Mouse (Mus musculus) layer of hippocampus, adult 9-10 months (tissue): ENCODE results near the gene Camk2d.

ENCODE experiments used
- DNase-seq: peaks from one replicate; pipeline ENCODE4 v3.0.0; 2022; ENCODE audit warnings: low spot score

The Camk2d gene

DNA sequence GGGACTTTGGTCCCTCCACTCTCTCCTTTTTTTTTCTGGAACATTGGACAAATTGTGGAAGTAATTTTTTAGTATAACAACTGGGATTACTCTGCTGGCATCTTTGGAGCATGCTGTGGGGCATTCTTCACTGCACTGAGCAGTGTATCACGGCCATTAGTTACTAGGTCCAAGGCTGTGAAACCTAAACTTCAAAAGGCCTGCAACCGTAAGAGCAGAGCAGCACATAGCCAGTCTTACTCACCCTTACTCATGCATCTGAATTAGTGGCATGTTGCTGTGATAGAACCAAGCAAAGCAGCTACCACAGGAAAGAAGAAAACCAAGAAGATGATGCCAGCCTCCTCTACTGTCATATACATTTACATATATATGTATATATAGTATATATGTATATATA is 95.5 kb downstream of the Camk2d start:
- no peak for DNase-seq

DNA sequence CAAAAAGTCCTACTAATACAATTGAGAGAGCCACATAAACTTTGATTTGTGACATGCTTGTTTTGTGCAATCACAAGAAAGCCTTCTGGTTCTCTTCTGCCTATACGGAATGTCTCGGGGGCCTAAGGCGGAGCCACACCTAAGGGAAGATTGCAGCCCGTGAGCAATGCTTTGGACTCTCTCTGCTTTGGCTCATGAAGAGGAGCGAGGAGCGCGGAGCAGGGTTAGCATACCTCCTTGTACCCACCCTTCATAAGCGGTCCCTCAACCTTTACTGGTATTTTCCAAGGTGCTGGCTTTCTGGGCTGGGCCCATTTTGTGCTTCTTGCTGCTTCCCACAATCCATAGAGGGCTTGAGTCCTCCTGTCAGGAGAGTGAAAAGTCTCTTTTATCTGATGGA is 96.7 kb downstream of the Camk2d start:
- DNase-seq: no peak

- DNase-seq: no peak
Observed at GRCm38 (mm10) chr3:126693302-126693701, 97.2 kb downstream of the Camk2d start.

DNA sequence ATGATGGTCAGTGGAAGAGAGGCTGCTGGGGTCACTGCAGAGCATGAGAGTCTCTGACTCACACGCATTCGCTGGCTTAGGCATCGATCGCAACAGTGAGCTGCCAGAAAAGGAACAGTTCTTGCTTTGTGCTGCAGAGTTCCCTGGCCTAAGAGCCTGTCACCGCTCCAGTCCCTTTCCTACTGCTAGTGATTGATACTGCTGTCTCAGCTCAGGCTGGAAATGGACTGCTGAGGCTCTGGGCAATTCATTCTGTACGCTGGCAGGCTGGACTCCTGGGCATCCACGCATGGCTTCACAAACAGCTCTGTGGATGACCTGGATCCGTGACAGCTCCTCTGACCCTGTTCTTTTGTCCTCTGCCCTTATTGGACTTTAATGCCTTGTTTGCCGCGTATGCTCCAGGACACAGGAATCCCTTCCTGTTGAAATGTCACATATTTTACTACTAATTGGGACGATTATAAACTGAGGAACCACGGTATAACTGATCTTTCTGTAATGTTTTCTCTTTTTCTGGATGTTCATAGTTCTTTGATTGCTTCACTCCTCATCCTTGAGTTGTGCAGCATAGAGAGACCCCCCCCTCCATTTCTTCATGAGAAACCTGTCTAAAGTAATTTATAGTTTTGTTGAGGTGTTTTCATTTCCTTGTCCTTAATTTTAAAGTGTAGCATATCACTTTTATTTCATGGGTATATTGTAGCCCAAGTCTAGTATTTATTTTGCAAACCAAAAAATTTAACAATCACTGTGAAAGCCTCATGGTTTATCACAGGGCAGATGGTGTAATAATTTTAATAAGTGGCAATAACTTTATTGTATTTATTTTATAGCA is 99.6 kb downstream of the Camk2d start:
- peak; percentile 29 for DNase-seq

- no peak for DNase-seq
Observed at GRCm38 (mm10) chr3:126696620-126697019, 100.5 kb downstream of the Camk2d start.

- DNase-seq: no peak
Observed at GRCm38 (mm10) chr3:126699740-126700139, 103.6 kb downstream of the Camk2d start.

GRCm38 (mm10) chr3:126701067-126701466 is 105.0 kb downstream of the Camk2d start:
- no peak for DNase-seq

DNA sequence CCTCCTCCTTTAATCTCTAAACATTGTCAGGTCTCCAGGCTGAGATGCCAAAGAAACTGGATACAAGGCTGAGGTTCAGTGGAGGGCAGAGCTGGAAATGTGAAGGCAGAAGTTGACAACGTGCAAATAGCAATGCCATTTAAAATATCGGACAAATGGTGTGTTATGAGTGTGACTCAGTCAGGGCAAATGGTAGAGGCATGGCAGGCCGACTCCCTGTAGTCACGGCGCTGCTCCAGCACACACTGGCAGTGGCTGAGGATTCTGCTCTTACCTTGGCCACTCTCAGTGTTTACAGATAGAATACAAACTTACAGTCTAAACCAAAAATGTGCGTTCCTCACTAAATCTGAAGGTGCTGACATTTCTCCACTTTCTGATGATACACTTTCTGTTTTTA is 105.5 kb downstream of the Camk2d start:
- DNase-seq: no peak

- no peak for DNase-seq
Observed at GRCm38 (mm10) chr3:126705490-126705889, 109.4 kb downstream of the Camk2d start.

DNA sequence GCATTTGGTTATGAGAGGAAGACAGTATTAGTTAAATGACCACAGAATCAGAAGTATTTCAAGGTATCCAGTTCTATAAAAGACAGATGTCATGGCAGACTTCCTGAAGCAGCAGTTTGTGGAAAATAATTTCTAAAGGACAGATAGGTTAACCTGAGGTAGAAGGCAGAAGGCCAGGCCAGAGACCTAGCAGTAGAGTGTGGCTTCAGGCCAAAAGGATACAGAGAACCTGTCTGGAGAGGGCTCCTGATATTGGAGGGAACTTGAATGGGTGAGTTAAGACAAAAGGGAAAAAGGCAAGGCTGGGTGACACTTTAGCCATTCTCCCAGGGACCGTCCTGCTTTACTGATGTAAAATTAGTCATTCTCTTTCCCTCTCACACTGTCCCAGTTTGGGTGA is 118.2 kb downstream of the Camk2d start:
- no peak for DNase-seq

GRCm38 (mm10) chr3:126723021-126723449 is 126.9 kb downstream of the Camk2d start:
- DNase-seq: peak; percentile 57

- DNase-seq: no peak
Observed at GRCm38 (mm10) chr3:126723458-126723857, 127.4 kb downstream of the Camk2d start.

DNA sequence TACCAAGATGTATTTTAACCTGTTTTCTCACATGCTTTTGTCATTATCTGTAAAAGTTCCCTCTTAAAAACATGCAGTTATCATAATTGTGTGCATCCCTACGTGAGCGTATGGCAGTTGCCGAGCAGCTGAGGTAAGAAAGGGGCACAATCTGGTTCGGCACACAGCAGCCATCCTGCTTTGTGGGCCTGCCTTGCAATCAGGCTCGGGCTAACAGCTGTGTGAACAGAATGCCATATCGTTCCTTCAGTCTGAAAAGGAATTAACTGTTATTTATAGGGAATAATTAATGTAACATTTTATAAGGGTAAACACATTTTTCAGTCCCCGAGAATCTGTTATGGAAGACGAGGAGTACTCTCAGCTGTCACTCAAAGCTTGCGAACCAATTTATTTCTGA is 129.5 kb downstream of the Camk2d start:
- peak; percentile 63 for DNase-seq

- no peak for DNase-seq
Observed at GRCm38 (mm10) chr3:126727387-126727786, 131.3 kb downstream of the Camk2d start.

DNA sequence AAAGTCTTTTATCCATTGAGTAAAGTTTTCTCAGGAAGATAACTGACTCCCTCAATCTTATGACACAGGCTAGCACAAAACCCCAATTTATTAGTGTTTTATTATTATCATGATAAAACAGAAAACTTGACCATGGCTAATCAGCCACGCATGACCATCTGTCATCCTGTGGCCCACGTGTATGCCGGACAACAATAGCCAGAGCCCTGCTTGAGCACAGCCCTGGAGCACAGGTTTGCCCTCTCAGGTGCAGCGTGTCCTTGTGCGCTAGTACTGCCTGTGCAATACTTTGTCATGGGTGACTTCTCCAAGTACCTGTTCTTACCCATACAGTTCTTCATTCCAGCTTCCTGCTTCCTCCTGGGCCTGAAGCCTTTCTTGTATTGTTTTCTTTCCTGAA is 134.3 kb downstream of the Camk2d start:
- no peak for DNase-seq

GRCm38 (mm10) chr3:126732323-126732722 is 136.2 kb downstream of the Camk2d start:
- no peak for DNase-seq

- no peak for DNase-seq
Observed at GRCm38 (mm10) chr3:126734533-126734932, 138.4 kb downstream of the Camk2d start.

- DNase-seq: no peak
Observed at GRCm38 (mm10) chr3:126735211-126735610, 139.1 kb downstream of the Camk2d start.

GRCm38 (mm10) chr3:126737128-126737527 is 141.0 kb downstream of the Camk2d start:
- no peak for DNase-seq

DNA sequence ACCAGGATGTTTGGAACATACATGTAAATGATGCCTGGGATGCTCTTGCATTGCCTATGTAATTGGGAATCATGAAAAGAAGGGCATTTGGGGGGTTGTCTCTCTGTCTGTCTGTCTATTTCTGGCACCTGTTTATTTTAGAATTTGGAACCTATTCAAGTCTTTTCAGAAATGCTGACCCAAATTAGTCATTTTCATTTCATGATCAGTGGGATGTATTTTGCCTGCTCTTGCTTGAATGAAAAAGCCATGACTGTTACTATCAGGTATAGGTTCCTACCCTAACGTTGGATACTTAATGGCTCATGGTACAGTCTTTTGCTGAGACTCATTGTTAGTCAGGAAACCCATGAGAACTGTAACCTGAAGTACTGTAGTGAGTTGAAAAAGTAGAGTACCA is 144.0 kb downstream of the Camk2d start:
- no peak for DNase-seq

DNA sequence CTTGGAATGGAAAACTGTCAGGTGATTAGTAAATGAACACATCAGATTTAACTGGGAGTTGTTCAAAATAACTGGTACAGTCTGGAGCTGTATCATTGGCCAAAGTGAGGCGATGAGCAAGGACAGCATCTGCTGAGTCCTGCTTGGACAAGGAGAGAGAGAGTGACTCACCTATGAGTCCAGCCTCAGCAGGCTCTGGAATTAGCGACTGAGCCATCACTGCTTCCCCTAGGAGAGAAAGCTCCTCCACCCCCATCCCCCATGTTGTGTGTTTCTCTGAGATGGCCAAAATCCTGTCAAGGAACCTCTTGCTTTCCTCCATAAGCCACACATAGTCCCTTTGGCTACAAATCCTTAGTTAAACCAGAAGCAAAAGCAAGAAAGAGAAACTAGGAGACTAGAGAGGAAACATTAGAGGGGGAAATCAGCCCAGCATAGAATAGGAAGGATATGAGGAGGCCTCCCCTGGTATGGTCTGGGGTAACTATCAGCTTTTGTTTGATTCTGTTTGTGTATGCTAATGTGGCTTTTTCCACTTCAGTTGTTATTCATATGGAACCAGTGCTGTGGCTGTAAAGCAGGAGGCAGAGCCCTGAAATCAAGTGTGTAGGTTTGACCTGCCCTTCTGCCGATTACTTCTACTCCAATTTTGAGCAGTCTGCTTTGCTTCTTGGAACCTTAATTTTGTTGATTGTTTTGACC is 148.5 kb downstream of the Camk2d start:
- DNase-seq: no peak

GRCm38 (mm10) chr3:126746148-126746803 is 150.2 kb downstream of the Camk2d start:
- DNase-seq: no peak

- DNase-seq: no peak
Observed at GRCm38 (mm10) chr3:126747628-126748027, 151.5 kb downstream of the Camk2d start.
